Mouse (Mus musculus): ENCODE data around the gene 3100002H09Rik. TPM values are rescaled to one million over a fixed set of nuclear protein-coding genes. Genes with fewer than 3 reads are reported as not detected.

The 3100002H09Rik gene
- polyA plus RNA-seq, 1 experiment from 2014 or later = not detected

- WGBS (ENCODE audit: insufficient replicate concordance) = 11% methylated on average over 8 of the region's 8 CpGs
- Histone ChIP-seq H3K27me3 (ENCODE audit: control insufficient read depth, insufficient read depth, low read depth, low read length) (peaks cover 30% of the 10 kb centered on the region), H3K9me3 (replicated peaks; ENCODE audit: control insufficient read depth, low read length) (no peaks in the 10 kb centered on the region), H3K36me3 (ENCODE audit: control insufficient read depth, insufficient read depth) (no peaks in the 10 kb centered on the region), H3K9ac (ENCODE audit: low read depth, low read length) (no peak overlapping the region), H3K4me2 (ENCODE audit: low read depth, low read length) (peak overlapping the region; percentile 36), H3K27ac (ENCODE audit: low read length) (no peak overlapping the region), H3K4me1 (ENCODE audit: control insufficient read depth, low read depth, low read length) (peaks cover 13% of the 10 kb centered on the region), H3K4me3 (ENCODE audit: low read depth, low read length) (peak overlapping the region; percentile 24; the same call in 1 of the 2 replicates)
- no peak for ATAC-seq (ENCODE audit: low read depth)
Observed at GRCm38 (mm10) chr4:124646591-124646990, 36.0 kb upstream of the 3100002H09Rik start.

- 3% methylated on average over 3 of the region's 3 CpGs for WGBS (ENCODE audit: insufficient replicate concordance)
- Histone ChIP-seq H3K9ac (ENCODE audit: low read depth, low read length) (no peak overlapping the region), H3K4me3 (ENCODE audit: low read depth, low read length) (no peak overlapping the region), H3K4me1 (ENCODE audit: control insufficient read depth, low read depth, low read length) (peaks cover 13% of the 10 kb centered on the region), H3K36me3 (ENCODE audit: control insufficient read depth, insufficient read depth) (no peaks in the 10 kb centered on the region), H3K27ac (ENCODE audit: low read length) (no peak overlapping the region), H3K9me3 (replicated peaks; ENCODE audit: control insufficient read depth, low read length) (no peaks in the 10 kb centered on the region), H3K4me2 (ENCODE audit: low read depth, low read length) (peak overlapping the region; percentile 9; the same call in 1 of the 2 replicates), H3K27me3 (ENCODE audit: control insufficient read depth, insufficient read depth, low read depth, low read length) (peaks cover 25% of the 10 kb centered on the region)
- ATAC-seq (ENCODE audit: low read depth) = peak; percentile 92
Observed at GRCm38 (mm10) chr4:124644974-124645433, 34.4 kb upstream of the 3100002H09Rik start.

- Histone ChIP-seq H3K9ac (ENCODE audit: low read depth, low read length) (no peak overlapping the region), H3K27me3 (ENCODE audit: control insufficient read depth, insufficient read depth, low read depth, low read length) (peaks cover 17% of the 10 kb centered on the region), H3K4me2 (ENCODE audit: low read depth, low read length) (no peak overlapping the region), H3K27ac (ENCODE audit: low read length) (no peak overlapping the region), H3K9me3 (replicated peaks; ENCODE audit: control insufficient read depth, low read length) (no peaks in the 10 kb centered on the region), H3K4me1 (ENCODE audit: control insufficient read depth, low read depth, low read length) (peaks cover 13% of the 10 kb centered on the region), H3K4me3 (ENCODE audit: low read depth, low read length) (no peak overlapping the region), H3K36me3 (ENCODE audit: control insufficient read depth, insufficient read depth) (no peaks in the 10 kb centered on the region)
- 74% methylated on average over 9 of the region's 9 CpGs for WGBS (ENCODE audit: insufficient replicate concordance)
- ATAC-seq (ENCODE audit: low read depth) = no peak
Observed at GRCm38 (mm10) chr4:124643859-124644258, 33.3 kb upstream of the 3100002H09Rik start.

- no peak overlapping the region for H3K9ac ChIP-seq (ENCODE audit: low read depth, low read length)
- H3K27me3 ChIP-seq (ENCODE audit: control insufficient read depth, insufficient read depth, low read depth, low read length) = peaks cover 12% of the 10 kb centered on the region; the same call in 1 of the 2 replicates
- no peak overlapping the region for H3K4me3 ChIP-seq (ENCODE audit: low read depth, low read length)
- H3K4me1 ChIP-seq (ENCODE audit: control insufficient read depth, low read depth, low read length) = peaks cover 1% of the 10 kb centered on the region
- H3K27ac ChIP-seq (ENCODE audit: low read length) = no peak overlapping the region
- H3K36me3 ChIP-seq (ENCODE audit: control insufficient read depth, insufficient read depth) = no peaks in the 10 kb centered on the region
- WGBS (ENCODE audit: insufficient replicate concordance) = 17% methylated on average over 12 of the region's 12 CpGs
- no peak for ATAC-seq (ENCODE audit: low read depth)
- no peak overlapping the region for H3K4me2 ChIP-seq (ENCODE audit: low read depth, low read length)
- no peaks in the 10 kb centered on the region for H3K9me3 ChIP-seq (replicated peaks; ENCODE audit: control insufficient read depth, low read length)
Observed at GRCm38 (mm10) chr4:124639715-124640114, 29.1 kb upstream of the 3100002H09Rik start.

GRCm38 (mm10) chr4:124633281-124633680 lies 22.7 kb upstream of the 3100002H09Rik start:
- H3K4me3 ChIP-seq (ENCODE audit: low read depth, low read length) = no peak overlapping the region
- H3K9me3 ChIP-seq (replicated peaks; ENCODE audit: control insufficient read depth, low read length) = no peaks in the 10 kb centered on the region
- 3% methylated on average over 9 of the region's 9 CpGs for WGBS (ENCODE audit: insufficient replicate concordance)
- no peaks in the 10 kb centered on the region for H3K4me1 ChIP-seq (ENCODE audit: control insufficient read depth, low read depth, low read length)
- no peak overlapping the region for H3K4me2 ChIP-seq (ENCODE audit: low read depth, low read length)
- ATAC-seq (ENCODE audit: low read depth) = no peak
- H3K9ac ChIP-seq (ENCODE audit: low read depth, low read length) = no peak overlapping the region
- H3K27me3 ChIP-seq (ENCODE audit: control insufficient read depth, insufficient read depth, low read depth, low read length) = peaks cover 2% of the 10 kb centered on the region; the same call in 1 of the 2 replicates
- H3K27ac ChIP-seq (ENCODE audit: low read length) = no peak overlapping the region
- no peaks in the 10 kb centered on the region for H3K36me3 ChIP-seq (ENCODE audit: control insufficient read depth, insufficient read depth)

GRCm38 (mm10) chr4:124632856-124633255 lies 22.3 kb upstream of the 3100002H09Rik start:
- no peak overlapping the region for H3K4me2 ChIP-seq (ENCODE audit: low read depth, low read length)
- no peaks in the 10 kb centered on the region for H3K4me1 ChIP-seq (ENCODE audit: control insufficient read depth, low read depth, low read length)
- H3K9me3 ChIP-seq (replicated peaks; ENCODE audit: control insufficient read depth, low read length) = no peaks in the 10 kb centered on the region
- WGBS (ENCODE audit: insufficient replicate concordance) = 62% methylated on average over 10 of the region's 10 CpGs
- no peak overlapping the region for H3K9ac ChIP-seq (ENCODE audit: low read depth, low read length)
- no peak for ATAC-seq (ENCODE audit: low read depth)
- no peaks in the 10 kb centered on the region for H3K36me3 ChIP-seq (ENCODE audit: control insufficient read depth, insufficient read depth)
- H3K4me3 ChIP-seq (ENCODE audit: low read depth, low read length) = no peak overlapping the region
- no peak overlapping the region for H3K27ac ChIP-seq (ENCODE audit: low read length)
- peaks cover 2% of the 10 kb centered on the region; the same call in 1 of the 2 replicates for H3K27me3 ChIP-seq (ENCODE audit: control insufficient read depth, insufficient read depth, low read depth, low read length)

GRCm38 (mm10) chr4:124631456-124631855 lies 20.9 kb upstream of the 3100002H09Rik start:
- peaks cover 2% of the 10 kb centered on the region; the same call in 1 of the 2 replicates for H3K27me3 ChIP-seq (ENCODE audit: control insufficient read depth, insufficient read depth, low read depth, low read length)
- WGBS (ENCODE audit: insufficient replicate concordance) = 32% methylated on average over 4 of the region's 4 CpGs
- H3K4me3 ChIP-seq (ENCODE audit: low read depth, low read length) = no peak overlapping the region
- H3K36me3 ChIP-seq (ENCODE audit: control insufficient read depth, insufficient read depth) = no peaks in the 10 kb centered on the region
- H3K9me3 ChIP-seq (replicated peaks; ENCODE audit: control insufficient read depth, low read length) = no peaks in the 10 kb centered on the region
- H3K9ac ChIP-seq (ENCODE audit: low read depth, low read length) = no peak overlapping the region
- no peak for ATAC-seq (ENCODE audit: low read depth)
- H3K4me2 ChIP-seq (ENCODE audit: low read depth, low read length) = no peak overlapping the region
- H3K27ac ChIP-seq (ENCODE audit: low read length) = no peak overlapping the region
- no peaks in the 10 kb centered on the region for H3K4me1 ChIP-seq (ENCODE audit: control insufficient read depth, low read depth, low read length)

- no peak for ATAC-seq (ENCODE audit: low read depth)
- Histone ChIP-seq H3K4me3 (ENCODE audit: low read depth, low read length) (no peak overlapping the region), H3K4me2 (ENCODE audit: low read depth, low read length) (no peak overlapping the region), H3K9me3 (replicated peaks; ENCODE audit: control insufficient read depth, low read length) (no peaks in the 10 kb centered on the region), H3K36me3 (ENCODE audit: control insufficient read depth, insufficient read depth) (no peaks in the 10 kb centered on the region), H3K27me3 (ENCODE audit: control insufficient read depth, insufficient read depth, low read depth, low read length) (no peaks in the 10 kb centered on the region), H3K4me1 (ENCODE audit: control insufficient read depth, low read depth, low read length) (no peaks in the 10 kb centered on the region), H3K9ac (ENCODE audit: low read depth, low read length) (no peak overlapping the region), H3K27ac (ENCODE audit: low read length) (no peak overlapping the region)
- 82% methylated on average over 1 of the region's 1 CpGs for WGBS (ENCODE audit: insufficient replicate concordance)
Observed at GRCm38 (mm10) chr4:124626836-124627235, 16.2 kb upstream of the 3100002H09Rik start.

GRCm38 (mm10) chr4:124624111-124624581 lies 13.5 kb upstream of the 3100002H09Rik start:
- Histone ChIP-seq H3K36me3 (ENCODE audit: control insufficient read depth, insufficient read depth) (no peaks in the 10 kb centered on the region), H3K4me1 (ENCODE audit: control insufficient read depth, low read depth, low read length) (no peaks in the 10 kb centered on the region), H3K9ac (ENCODE audit: low read depth, low read length) (no peak overlapping the region), H3K9me3 (replicated peaks; ENCODE audit: control insufficient read depth, low read length) (no peaks in the 10 kb centered on the region), H3K4me2 (ENCODE audit: low read depth, low read length) (no peak overlapping the region), H3K27me3 (ENCODE audit: control insufficient read depth, insufficient read depth, low read depth, low read length) (0 out of 2 replicates have a peak, but pooled peaks cover under 1% of the 10 kb centered on the region), H3K4me3 (ENCODE audit: low read depth, low read length) (no peak overlapping the region), H3K27ac (ENCODE audit: low read length) (no peak overlapping the region)
- ATAC-seq (ENCODE audit: low read depth) = no peak
- 31% methylated on average over 7 of the region's 7 CpGs for WGBS (ENCODE audit: insufficient replicate concordance)

Data from liver, embryonic 16.5 days (tissue).